Mouse (Mus musculus) forebrain, embryonic 11.5 days (tissue): ENCODE measurements at regions not wholly inside any gene's neighbourhood (a gene's known extent, or its start where the extent isn't known, plus 50 kb on each side); places are given as distances from the start of the nearest gene placed in this dataset.

Experiments
- ATAC-seq: fragments of 200-750 bp; cut with Nextera tagmentation; replicated peaks from 2 replicates; pipeline ENCODE4 v1.8.0; 2017; ENCODE audit warnings: moderate TSS enrichment; ENCODE audit not compliant: low FRiP score
- DNase-seq: peaks from one replicate; pipeline ENCODE4 v3.0.0-alpha.2; 2017; ENCODE audit warnings: low spot score
- H3K27ac ChIP-seq: fragments of 300-500 bp; sonication (generic); 2 replicates; pipeline ENCODE4 v1.5.1; 2014; ENCODE audit warnings: low read depth, low read length
- H3K27me3 ChIP-seq: fragments of 300-500 bp; sonication (generic); 2 replicates; pipeline ENCODE4 v1.6.1; 2014; ENCODE audit warnings: mild to moderate bottlenecking, low read length, mixed read lengths; ENCODE audit not compliant: control insufficient read depth, insufficient read depth
- H3K36me3 ChIP-seq: fragments of 300-500 bp; sonication (generic); 2 replicates; pipeline ENCODE4 v1.6.1; 2014; ENCODE audit warnings: mild to moderate bottlenecking, low read length, moderate library complexity, mixed read lengths; ENCODE audit not compliant: control insufficient read depth, insufficient read depth
- H3K4me1 ChIP-seq: fragments of 300-500 bp; sonication (generic); replicated peaks from 2 replicates; pipeline ENCODE4 v1.6.1; 2014; ENCODE audit warnings: low read length, mixed read lengths; ENCODE audit not compliant: control insufficient read depth, insufficient read depth
- H3K4me2 ChIP-seq: fragments of 300-500 bp; sonication (generic); 2 replicates; pipeline ENCODE4 v1.6.1; 2014; ENCODE audit warnings: low read depth, mild to moderate bottlenecking, low read length, moderate library complexity, mixed read lengths; ENCODE audit not compliant: severe bottlenecking
- H3K4me3 ChIP-seq: fragments of 300-500 bp; sonication (generic); 2 replicates; pipeline ENCODE4 v1.5.1; 2014; ENCODE audit warnings: low read depth, low read length
- H3K9ac ChIP-seq: fragments of 300-500 bp; sonication (generic); 2 replicates; pipeline ENCODE4 v1.6.1; 2014; ENCODE audit warnings: low read length
- H3K9me3 ChIP-seq: fragments of 300-500 bp; sonication (generic); 2 replicates; pipeline ENCODE4 v1.6.1; 2016; ENCODE audit warnings: low read length, mixed read lengths; ENCODE audit not compliant: control insufficient read depth
- WGBS: fragments of 180-500 bp; shearing (Covaris S2); extraction: QIAGEN DNeasy Blood & Tissue Kit; methylation state at CpG from one replicate; pipeline ENCODE4 v1.1.7; 2014; 5-methylcytosine and 5-hydroxymethylcytosine counted together

DNA sequence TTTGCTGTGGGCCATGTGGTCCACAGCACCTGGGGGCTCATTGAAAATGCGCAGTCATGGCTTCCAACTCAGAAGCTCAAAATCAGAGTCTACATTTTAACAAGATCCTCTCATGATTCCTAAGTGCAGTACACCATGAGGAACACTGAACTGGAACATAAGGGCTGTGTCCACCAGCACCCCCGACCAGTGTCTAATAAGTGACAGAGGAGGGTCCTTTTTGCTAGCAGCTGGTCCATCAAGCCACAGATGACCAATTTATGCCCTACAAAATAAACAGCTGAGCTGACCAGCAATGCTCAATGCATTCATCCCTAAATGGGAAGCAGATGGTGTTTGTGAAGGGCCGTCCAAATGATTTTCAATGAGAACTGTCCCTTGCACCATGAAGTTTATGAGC lies 1478.7 kb upstream of the Lrrc6 start:
- H3K9ac ChIP-seq, result no peak overlapping the region
- no peaks in the 10 kb centered on the region for H3K4me1 ChIP-seq
- no peak overlapping the region for H3K4me3 ChIP-seq
- no peaks in the 10 kb centered on the region for H3K36me3 ChIP-seq
- no peak overlapping the region for H3K4me2 ChIP-seq
- no peaks in the 10 kb centered on the region for H3K9me3 ChIP-seq
- ATAC-seq, result no peak
- no peak overlapping the region for H3K27ac ChIP-seq
- 81% methylated on average over 3 of the region's 3 CpGs for WGBS
- H3K27me3 ChIP-seq, result no peaks in the 10 kb centered on the region
- DNase-seq, result no peak

GRCm38 (mm10) chr15:67977210-67977609 lies 1476.5 kb upstream of the Lrrc6 start:
- H3K4me3 ChIP-seq, result no peak overlapping the region
- H3K4me2 ChIP-seq, result no peak overlapping the region
- no peak overlapping the region for H3K27ac ChIP-seq
- 90% methylated on average over 2 of the region's 2 CpGs for WGBS
- H3K36me3 ChIP-seq, result no peaks in the 10 kb centered on the region
- no peak for ATAC-seq
- H3K4me1 ChIP-seq, result no peaks in the 10 kb centered on the region
- H3K27me3 ChIP-seq, result no peaks in the 10 kb centered on the region
- no peaks in the 10 kb centered on the region for H3K9me3 ChIP-seq
- no peak for DNase-seq
- no peak overlapping the region for H3K9ac ChIP-seq

DNA sequence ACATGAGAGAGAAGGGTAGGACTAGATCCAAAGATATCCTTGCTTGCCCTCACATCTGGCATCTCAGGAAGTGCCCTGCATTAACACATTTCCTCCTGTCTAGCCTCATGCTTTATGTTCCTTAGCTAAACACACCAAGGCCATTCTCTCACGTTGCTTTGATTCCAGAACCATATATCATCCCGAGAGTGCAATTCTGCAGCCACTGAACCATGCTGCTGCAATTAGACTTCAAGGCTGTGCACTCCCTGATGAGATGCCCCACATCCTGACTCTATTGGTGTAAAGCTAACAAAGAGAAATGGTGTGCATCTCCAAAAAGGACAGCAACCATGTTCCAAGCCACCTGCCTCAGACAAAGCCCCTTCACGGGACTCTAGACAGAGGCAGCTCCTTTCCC lies 1471.3 kb upstream of the Lrrc6 start:
- Histone ChIP-seq H3K27ac (no peak overlapping the region), H3K4me1 (no peaks in the 10 kb centered on the region), H3K9me3 (no peaks in the 10 kb centered on the region), H3K27me3 (no peaks in the 10 kb centered on the region), H3K4me2 (no peak overlapping the region), H3K4me3 (no peak overlapping the region), H3K9ac (no peak overlapping the region), H3K36me3 (no peaks in the 10 kb centered on the region)
- DNase-seq, result no peak
- ATAC-seq, result no peak
- WGBS, result 78% methylated on average over 3 of the region's 3 CpGs

GRCm38 (mm10) chr15:67954216-67954615 lies 1453.5 kb upstream of the Lrrc6 start:
- H3K27me3 ChIP-seq, result no peaks in the 10 kb centered on the region
- no peaks in the 10 kb centered on the region for H3K36me3 ChIP-seq
- no peak overlapping the region for H3K9ac ChIP-seq
- H3K27ac ChIP-seq, result no peak overlapping the region
- no peaks in the 10 kb centered on the region for H3K9me3 ChIP-seq
- ATAC-seq (no peak), DNase-seq (no peak)
- WGBS, result 68% methylated on average over 2 of the region's 2 CpGs
- H3K4me1 ChIP-seq, result no peaks in the 10 kb centered on the region
- no peak overlapping the region for H3K4me3 ChIP-seq
- no peak overlapping the region for H3K4me2 ChIP-seq

- no peak overlapping the region for H3K4me3 ChIP-seq
- ATAC-seq, result no peak
- H3K4me1 ChIP-seq, result no peaks in the 10 kb centered on the region
- H3K9ac ChIP-seq, result no peak overlapping the region
- no peaks in the 10 kb centered on the region for H3K36me3 ChIP-seq
- H3K27ac ChIP-seq, result no peak overlapping the region
- H3K27me3 ChIP-seq, result no peaks in the 10 kb centered on the region
- H3K9me3 ChIP-seq, result no peaks in the 10 kb centered on the region
- H3K4me2 ChIP-seq, result no peak overlapping the region
- 82% methylated on average over 6 of the region's 6 CpGs for WGBS
- DNase-seq, result no peak
These were observed 1449.8 kb upstream of the Lrrc6 start for GRCm38 (mm10) chr15:67950281-67951040.

DNA sequence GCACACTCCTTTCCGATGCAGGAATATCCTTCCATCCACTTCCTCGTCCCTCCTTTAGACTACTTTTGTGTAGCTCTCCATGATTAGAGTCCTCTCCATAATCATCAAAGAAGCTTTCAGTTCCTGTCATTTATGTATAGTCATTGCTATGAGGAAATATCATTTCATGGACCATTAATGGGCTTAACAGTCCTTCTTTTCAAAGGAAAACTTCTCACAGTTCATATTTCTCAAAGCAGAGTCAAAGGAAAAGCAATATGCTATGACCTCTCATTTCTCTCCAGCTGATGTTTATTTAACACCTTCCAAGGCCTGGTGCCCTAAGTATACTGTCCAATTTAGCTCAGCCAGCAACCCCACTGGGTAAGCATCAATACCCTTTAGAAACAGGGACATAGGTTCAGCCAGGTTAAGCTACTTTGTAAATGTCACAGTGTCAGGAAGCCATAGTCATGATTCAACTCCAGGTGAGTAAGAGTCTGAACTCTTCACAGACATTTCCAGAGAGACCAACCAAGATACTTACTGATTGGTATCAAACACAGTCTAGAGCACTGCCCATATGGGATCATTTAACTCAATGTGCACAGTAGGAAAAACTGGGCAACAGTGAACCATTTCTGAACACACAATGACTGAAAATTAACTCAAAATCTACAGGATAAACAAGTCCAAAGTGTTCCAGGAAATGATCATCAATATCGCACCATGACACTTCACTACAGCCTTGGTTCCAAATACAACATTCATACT lies 1443.8 kb upstream of the Lrrc6 start:
- Histone ChIP-seq H3K4me3 (no peak overlapping the region), H3K36me3 (no peaks in the 10 kb centered on the region), H3K9me3 (no peaks in the 10 kb centered on the region), H3K27ac (no peak overlapping the region), H3K4me1 (no peaks in the 10 kb centered on the region), H3K27me3 (no peaks in the 10 kb centered on the region), H3K9ac (no peak overlapping the region), H3K4me2 (no peak overlapping the region)
- WGBS, result 90% methylated on average over 3 of the region's 3 CpGs
- no peak for DNase-seq
- ATAC-seq, result no peak

DNA sequence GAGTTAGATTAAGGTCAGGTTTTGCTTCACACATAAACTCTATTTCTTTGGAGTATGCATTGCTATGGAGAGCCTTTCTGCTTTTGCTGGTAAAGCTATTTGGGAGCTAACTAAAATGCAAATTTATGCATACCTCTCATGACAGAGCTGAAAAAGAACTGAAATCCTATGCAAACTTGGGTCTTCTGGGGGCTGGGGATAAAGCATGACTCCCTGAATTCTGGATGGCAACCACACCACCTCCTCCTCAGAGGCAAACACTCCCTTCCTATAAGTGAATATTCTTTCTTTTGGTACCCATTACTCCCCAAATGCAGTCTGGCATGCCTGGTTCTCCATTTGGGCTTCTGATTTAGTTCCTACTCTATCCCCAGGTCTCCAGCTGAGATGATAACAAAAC lies 1442.3 kb upstream of the Lrrc6 start:
- no peaks in the 10 kb centered on the region for H3K4me1 ChIP-seq
- no peaks in the 10 kb centered on the region for H3K36me3 ChIP-seq
- no peak overlapping the region for H3K27ac ChIP-seq
- no peaks in the 10 kb centered on the region for H3K9me3 ChIP-seq
- no peak overlapping the region for H3K4me3 ChIP-seq
- H3K9ac ChIP-seq, result no peak overlapping the region
- no peak for DNase-seq
- H3K4me2 ChIP-seq, result no peak overlapping the region
- H3K27me3 ChIP-seq, result no peaks in the 10 kb centered on the region
- ATAC-seq, result no peak

DNA sequence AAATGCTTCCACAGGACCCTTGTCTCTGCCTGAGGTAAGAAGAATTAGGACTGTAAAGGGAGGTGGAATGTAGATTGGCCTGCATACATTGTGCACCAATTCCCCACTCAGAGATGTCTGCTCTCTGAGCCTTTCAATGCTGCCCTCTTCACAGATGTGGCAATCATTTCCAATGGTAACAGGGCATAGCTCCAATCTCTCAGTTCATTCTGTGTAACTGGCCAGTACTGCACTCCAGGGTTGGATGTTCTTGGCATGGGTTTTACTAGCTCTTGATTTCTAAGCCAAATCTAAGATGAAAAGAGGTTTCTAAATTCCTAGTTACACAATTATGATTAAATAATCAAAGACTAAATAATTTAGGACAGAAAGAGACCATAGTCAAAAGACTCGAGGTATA lies 1439.8 kb upstream of the Lrrc6 start:
- Histone ChIP-seq H3K9ac (no peak overlapping the region), H3K4me3 (no peak overlapping the region), H3K27ac (no peak overlapping the region), H3K4me1 (no peaks in the 10 kb centered on the region), H3K36me3 (no peaks in the 10 kb centered on the region), H3K27me3 (no peaks in the 10 kb centered on the region), H3K9me3 (no peaks in the 10 kb centered on the region), H3K4me2 (no peak overlapping the region)
- no peak for DNase-seq
- no peak for ATAC-seq
- 95% methylated on average over 1 of the region's 1 CpGs for WGBS

GRCm38 (mm10) chr15:67924885-67925284 lies 1424.2 kb upstream of the Lrrc6 start:
- no peak for ATAC-seq
- H3K4me1 ChIP-seq, result no peaks in the 10 kb centered on the region
- no peak overlapping the region for H3K9ac ChIP-seq
- no peaks in the 10 kb centered on the region for H3K27me3 ChIP-seq
- H3K4me2 ChIP-seq, result no peak overlapping the region
- H3K36me3 ChIP-seq, result no peaks in the 10 kb centered on the region
- no peaks in the 10 kb centered on the region for H3K9me3 ChIP-seq
- DNase-seq, result no peak
- WGBS, result 73% methylated on average over 2 of the region's 2 CpGs
- no peak overlapping the region for H3K4me3 ChIP-seq
- H3K27ac ChIP-seq, result no peak overlapping the region
